Mouse (Mus musculus) cortical plate, adult 2 months (tissue): ENCODE data around the gene Rhbg. TPM values are rescaled to one million over a fixed set of nuclear protein-coding genes. Genes with fewer than 3 reads are reported as not detected.

Source experiments
- H3K27ac ChIP-seq: fragments of 200-500 bp; 2 replicates; pipeline ENCODE4 v1.5.1; 2012; ENCODE audit warnings: low read length, control low read depth, inconsistent platforms; ENCODE audit not compliant: insufficient read depth
- H3K4me1 ChIP-seq: fragments of 200-500 bp; 2 replicates; pipeline ENCODE4 v1.6.1; 2011; ENCODE audit warnings: low read length; ENCODE audit not compliant: control insufficient read depth, insufficient read depth
- H3K4me3 ChIP-seq: fragments of 200-500 bp; 2 replicates; pipeline ENCODE4 v1.5.1; 2011; ENCODE audit warnings: mild to moderate bottlenecking, low read length, control low read depth; ENCODE audit not compliant: insufficient read depth
- CTCF ChIP-seq: fragments of 200-500 bp; IDR thresholded peaks from 2 replicates; pipeline ENCODE4 v1.5.1; 2011; ENCODE audit warnings: mild to moderate bottlenecking, control low read depth, low read length; ENCODE audit not compliant: insufficient read depth; ENCODE audit errors: extremely low read depth
- POLR2A ChIP-seq: fragments of 200-500 bp; IDR thresholded peaks from 2 replicates; pipeline ENCODE4 v1.6.1; 2011; ENCODE audit warnings: mild to moderate bottlenecking, low read length, control low read depth; ENCODE audit not compliant: insufficient read depth; ENCODE audit errors: extremely low read depth
- polyA plus RNA-seq: library from polyadenylated mRNA; depleted of rRNA; stranded (reverse); fragments of >200 nt; gene quantifications from 2 replicates; pipeline ENCODE4 v1.2.3, GENCODE M21; 2012

The Rhbg gene
- polyA plus RNA-seq, 1 experiment = not detected

DNA sequence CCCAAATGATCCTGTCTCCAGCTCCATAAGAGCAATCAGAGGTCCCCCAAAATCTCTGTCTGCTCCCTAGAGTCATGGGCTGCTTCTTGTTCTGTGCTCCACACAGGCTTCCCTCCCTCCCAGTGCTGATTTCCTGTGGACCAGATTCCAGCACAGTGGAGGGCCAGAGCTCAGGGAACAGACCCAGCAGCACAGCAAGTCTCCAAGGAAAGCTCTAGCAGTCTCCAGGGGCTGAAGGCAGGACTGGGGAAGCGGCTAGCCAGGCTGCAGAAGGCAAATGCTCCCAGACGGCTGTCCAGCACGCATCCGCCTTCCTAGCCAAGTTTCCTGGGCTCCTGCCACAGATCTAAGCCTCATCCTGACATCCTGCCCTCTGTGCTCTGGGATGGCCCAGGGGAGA, 25.6 kb downstream of the Rhbg start:
- H3K27ac ChIP-seq = peak overlapping the region; percentile 75; the same call in 1 of the 2 replicates
- H3K4me1 ChIP-seq = peaks cover 20% of the 10 kb centered on the region
- no peak overlapping the region for H3K4me3 ChIP-seq
- TF ChIP-seq POLR2A (no peak), CTCF (no peak)

DNA sequence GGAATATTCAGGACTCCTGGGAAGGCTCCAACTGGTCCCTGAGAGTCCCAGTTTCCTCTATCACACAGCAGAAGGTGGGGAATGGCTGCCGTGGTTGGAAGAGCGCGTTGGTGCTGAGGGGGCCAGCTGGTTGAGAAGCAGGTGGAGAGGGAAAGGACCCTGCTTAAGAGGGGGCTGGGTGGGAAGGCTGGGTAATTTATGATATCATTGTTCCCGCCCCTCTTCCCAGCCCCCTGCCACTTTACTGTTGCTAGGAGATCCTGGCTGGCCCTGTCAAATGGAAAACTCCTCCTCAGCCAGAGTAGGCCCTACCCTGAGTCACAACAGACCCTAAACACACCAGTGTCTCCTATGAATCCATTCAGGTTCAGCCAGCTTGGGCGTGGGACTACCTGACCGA, 26.5 kb downstream of the Rhbg start:
- Histone ChIP-seq H3K4me1 (peaks cover 22% of the 10 kb centered on the region), H3K27ac (peak overlapping the region; percentile 2; the same call in 1 of the 2 replicates), H3K4me3 (no peak overlapping the region)
- TF ChIP-seq POLR2A (0 out of 2 replicates have a peak, but pooled peaks have one; percentile 24), CTCF (no peak)

DNA sequence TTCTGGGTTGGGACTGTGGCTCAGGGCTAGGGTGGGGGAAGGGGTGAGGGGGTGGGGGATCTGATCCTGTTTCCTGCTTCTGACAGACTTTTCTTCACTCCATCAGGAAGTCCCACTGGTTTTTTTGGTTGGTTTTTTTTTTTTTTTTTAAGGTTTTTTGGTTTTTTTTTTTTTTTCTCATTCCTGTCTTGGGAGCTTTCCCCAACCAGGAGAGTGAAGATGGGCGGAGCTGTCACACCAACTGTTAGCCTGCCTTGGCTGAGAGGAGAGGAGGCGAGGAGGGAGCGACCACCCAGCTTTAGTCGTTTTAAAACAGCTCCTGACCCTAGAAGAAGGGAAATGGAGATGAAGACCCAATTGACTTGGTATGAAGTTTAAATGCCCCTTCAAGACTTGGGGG, 27.2 kb downstream of the Rhbg start:
- Histone ChIP-seq H3K27ac (0 out of 2 replicates have a peak overlapping the region, but pooled peaks have one; percentile 2), H3K4me3 (no peak overlapping the region), H3K4me1 (peaks cover 24% of the 10 kb centered on the region)
- no peak for TF ChIP-seq POLR2A
- TF ChIP-seq CTCF = no peak

DNA sequence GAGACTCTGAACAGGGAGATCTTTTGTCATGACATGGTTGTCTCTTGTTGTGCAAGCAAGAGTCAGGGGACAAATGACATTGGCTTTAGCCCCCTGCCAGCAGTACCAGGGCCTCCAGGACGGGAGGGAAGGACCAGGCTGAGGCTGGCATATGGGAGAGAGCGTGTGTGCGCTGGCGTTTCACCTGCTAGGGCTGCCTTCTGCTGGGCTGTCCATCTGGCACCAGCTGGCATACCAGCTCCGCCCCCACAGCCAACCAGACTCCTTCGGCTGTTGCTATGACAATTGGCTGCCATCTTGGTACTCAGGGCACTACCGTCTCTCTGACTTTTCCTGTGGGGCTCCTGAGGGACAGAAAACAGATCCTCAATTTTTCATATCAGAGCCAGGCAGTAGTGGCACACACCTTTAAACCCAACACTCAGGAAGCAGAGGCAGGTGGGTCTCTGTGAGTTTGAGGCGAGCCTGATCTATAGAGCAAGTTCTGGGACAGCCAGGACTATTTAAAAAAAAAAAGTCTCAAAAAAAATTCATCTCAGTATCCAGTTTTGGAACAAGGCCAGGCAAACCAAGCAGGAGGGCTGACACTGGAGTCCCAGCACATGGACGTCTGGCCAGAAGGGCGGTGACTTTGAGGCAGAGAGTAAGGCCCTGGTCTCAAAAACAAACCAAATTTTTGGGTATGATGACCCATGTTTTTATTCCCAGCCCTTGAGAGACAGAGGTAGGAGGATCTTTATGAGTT, 28.2 kb downstream of the Rhbg start:
- Histone ChIP-seq H3K4me3 (no peak overlapping the region), H3K4me1 (peaks cover 26% of the 10 kb centered on the region), H3K27ac (peak overlapping the region; percentile 67)
- TF ChIP-seq POLR2A (no peak), CTCF (no peak)

DNA sequence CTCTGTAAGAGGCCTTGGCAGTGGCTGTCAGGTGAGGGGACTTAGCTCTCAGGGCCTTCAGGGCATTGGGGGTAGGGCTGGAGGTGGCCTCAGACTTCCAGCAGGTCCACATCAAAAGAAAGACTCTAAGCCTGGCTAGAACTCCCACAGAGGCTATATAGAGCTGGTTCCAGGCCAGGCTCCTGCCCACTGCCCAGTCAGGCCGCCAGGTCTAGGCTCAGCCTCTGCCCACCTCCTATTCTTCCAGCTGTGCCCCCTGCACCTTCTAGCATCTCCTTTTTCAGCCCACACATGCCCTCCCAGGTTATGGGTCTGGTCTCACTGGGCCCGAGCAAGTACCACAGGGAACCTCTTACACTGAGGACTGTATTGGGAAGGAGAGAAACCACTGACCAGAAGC, 29.6 kb downstream of the Rhbg start:
- Histone ChIP-seq H3K4me3 (no peak overlapping the region), H3K4me1 (peaks cover 26% of the 10 kb centered on the region), H3K27ac (peak overlapping the region; percentile 67)
- no peak for TF ChIP-seq POLR2A
- TF ChIP-seq CTCF = no peak

DNA sequence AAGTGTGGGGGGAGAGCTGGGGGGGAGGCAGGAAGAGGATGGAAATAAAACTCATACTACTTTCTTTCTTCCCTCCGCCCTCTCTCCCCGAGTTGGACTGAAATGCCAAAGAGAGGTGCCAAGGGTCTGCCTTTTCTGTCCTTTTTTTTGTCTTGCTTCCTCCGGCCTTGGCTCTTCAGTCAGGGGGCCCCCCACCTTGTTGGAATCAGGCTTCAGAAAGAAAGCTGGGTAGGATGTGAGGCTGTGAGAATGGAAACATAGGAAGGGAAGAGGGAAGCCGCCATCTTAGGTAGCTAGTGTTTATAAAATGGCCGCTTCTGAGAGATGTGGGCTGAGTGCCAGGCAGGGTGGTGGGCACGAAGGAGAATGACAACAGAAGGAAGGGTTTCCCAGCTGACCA, 32.1 kb downstream of the Rhbg start:
- H3K4me3 ChIP-seq = no peak overlapping the region
- H3K27ac ChIP-seq = peak overlapping the region; percentile 70
- H3K4me1 ChIP-seq = peaks cover 33% of the 10 kb centered on the region
- TF ChIP-seq CTCF (no peak), POLR2A (no peak)

DNA sequence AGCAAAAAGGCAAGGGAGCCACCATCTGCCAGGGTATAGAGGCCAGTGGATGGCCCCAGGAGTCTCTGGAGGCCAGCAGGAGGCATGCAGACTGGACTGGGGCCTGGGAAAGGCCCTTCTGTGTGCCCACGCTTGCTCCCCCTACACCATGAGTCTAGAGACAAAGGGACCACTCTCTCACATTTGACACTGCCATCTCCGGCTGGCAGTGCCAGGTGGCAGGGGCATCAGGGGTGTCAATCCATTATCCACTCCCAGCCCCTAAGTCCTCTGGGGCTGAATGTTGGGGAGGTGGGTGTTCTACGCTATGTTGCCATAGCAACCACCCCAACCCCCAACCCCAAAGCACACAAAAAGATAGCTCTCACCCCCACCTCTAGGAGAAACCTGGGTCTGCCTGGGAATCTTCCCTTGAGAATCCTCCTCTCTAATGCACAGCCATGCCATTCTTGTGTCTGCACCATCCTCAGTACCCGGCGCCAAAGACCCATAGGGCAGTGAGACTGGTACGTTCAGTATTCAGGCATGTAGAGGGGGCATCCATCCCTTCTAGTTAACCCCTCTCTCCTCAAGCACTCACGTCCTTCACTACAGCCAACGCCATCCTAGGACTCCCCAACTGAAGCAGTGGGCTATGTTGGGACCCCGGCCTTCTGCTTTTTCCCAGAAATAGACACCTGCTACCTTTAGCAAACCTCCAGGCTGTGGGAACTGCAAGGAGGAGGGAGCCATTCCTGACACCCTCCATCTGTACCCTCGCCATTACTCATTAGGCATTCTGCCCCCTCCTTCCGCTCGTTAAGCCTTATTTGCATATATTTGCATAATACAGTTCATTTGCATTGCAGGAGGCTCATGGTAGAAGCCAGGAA, 32.8 kb downstream of the Rhbg start:
- Histone ChIP-seq H3K4me3 (no peak overlapping the region), H3K27ac (peak overlapping the region; percentile 86), H3K4me1 (peaks cover 33% of the 10 kb centered on the region)
- TF ChIP-seq CTCF (no peak), POLR2A (no peak)

DNA sequence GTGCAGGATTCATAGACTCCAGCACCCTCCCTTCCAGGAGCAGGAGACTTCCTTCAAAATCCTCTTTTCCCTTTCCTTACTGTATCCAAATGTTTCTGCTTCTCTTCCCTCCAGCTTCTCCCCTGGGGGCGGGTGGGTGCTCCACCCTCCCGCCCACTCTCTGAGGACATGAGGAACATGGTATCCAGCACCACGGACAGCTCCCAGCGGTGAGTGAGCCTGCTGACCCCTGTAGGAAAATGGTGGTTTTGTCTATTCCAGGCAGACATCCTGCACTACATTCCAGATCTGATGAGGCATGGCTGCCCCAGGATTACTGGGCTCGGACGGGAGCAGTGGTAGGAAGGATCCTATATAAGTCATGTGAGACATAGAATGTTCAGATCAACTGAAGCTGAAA, 33.7 kb downstream of the Rhbg start:
- TF ChIP-seq POLR2A (no peak), CTCF (no peak)
- Histone ChIP-seq H3K4me1 (peaks cover 31% of the 10 kb centered on the region), H3K4me3 (no peak overlapping the region), H3K27ac (peak overlapping the region; percentile 86)

DNA sequence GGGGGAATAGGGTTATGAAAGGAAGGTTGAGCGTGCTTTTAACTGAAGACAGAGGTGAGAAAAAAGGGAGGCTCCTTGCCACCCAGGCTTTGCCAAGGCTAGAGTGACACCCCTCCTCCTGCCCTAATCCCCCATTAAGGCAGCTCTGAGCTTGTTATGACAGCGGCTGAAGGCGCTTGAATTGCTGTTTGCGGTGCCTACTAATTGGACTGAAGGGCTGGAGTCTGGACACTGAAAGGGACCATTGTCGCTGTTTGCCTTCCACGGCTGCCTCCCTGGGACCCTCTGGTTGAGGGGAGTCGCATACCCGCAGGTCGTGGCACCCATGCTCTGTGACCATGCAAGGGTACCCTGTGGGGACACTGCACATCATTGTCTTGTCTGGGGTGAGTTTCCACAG, 34.6 kb downstream of the Rhbg start:
- TF ChIP-seq POLR2A = peak; percentile 34; the same call in 1 of the 2 replicates
- TF ChIP-seq CTCF = no peak
- no peak overlapping the region for H3K4me3 ChIP-seq
- H3K27ac ChIP-seq = peak overlapping the region; percentile 86
- H3K4me1 ChIP-seq = peaks cover 26% of the 10 kb centered on the region
